Mouse (Mus musculus): ENCODE results near the gene Baat. TPM values are rescaled to one million over a fixed set of nuclear protein-coding genes. Genes with fewer than 3 reads are reported as not detected.

The Baat gene
- not detected for polyA plus RNA-seq (2014; fragmentation: Illumina TruSeq; extraction: RNeasy Lipid Tissue Mini Kit (QIAGEN cat#74804))

DNA sequence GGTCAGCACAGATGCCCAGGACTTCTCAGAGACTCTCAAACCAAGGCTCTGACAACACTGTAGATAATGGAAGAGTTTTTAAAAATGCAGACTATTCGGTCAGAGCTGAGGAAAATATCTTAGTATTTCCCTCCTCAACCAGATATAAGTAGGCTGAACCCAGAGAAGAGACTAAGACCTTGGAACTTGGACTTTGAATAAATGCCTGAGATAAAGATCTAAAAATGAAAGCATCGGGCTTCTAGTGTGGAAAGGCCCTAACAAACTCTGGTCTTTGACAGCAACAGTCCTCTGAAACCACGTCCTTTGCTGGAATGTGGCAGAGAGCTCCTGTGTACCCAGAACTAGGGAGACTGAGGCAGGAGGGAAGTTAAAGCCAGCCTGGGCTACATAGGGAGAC lies at the start of gene Baat:
Gene Baat, minus strand, starts transcription at position 172 of the 400 bp plus-strand sequence.

DNA sequence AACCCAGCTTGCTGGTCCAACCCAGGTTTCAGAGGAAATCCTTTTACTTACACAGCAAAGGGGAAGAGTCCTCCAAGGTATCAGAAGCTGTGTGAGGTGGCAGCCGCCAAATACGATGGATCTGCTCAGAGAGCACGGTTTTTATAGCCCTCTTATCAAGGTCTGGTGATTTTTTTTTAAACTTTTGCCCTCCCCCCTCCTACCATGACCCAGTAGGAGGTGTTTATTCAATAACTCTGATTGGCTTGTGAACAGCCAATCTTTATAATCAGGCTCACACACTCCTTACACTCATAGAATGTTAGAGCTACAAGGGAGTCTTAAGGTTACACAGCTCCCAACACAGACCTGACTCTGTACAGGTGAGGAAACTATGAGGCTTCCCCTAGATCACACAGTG lies 43.0 kb upstream of the Baat start, which contains the start of gene Aldob:
Gene Aldob, minus strand, starts transcription at position 164 of the 400 bp plus-strand sequence.

DNA sequence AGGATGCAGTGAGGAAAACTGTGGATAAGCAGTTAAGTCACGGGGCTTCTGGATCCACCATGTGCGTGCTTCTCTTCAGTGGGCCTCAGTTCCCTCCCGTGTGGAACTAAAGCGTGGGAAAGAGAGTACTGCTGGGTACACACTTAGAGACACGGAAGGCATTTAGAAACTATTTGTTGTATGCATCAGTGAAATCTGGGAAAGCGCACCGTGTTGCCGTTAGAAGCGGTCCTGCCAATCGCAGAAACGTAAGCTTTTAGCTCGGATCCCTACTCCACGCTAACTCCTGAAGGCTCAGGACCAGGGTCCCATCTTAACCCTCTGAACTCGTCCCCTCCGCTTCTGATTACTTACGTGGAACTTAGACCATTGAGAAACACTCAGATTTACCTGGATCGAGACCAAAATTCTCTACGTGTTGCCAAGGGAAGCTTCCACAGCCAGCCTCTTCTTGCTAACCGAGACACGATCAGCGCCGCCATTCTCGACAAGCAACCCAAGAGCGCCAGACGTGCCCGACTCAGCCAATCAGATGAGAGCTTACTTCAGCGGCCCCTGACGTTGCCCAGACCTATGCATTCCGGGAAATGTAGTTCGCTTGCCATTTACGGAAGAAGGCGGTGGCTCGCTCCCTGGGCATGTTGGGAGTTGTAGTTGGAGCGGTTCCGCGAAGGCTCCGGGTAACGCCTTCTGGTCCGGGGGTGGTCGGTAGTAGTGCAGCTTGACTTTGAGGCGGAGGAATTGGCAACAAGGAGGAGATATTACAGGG lies 14.4 kb upstream of the Baat start, which contains the start of the genes Mrpl50 and Zfp189:
Gene Mrpl50, minus strand, starts transcription at position 522 of the 769 bp plus-strand sequence.
Gene Zfp189, plus strand, starts transcription at position 605 of the 769 bp plus-strand sequence.

DNA sequence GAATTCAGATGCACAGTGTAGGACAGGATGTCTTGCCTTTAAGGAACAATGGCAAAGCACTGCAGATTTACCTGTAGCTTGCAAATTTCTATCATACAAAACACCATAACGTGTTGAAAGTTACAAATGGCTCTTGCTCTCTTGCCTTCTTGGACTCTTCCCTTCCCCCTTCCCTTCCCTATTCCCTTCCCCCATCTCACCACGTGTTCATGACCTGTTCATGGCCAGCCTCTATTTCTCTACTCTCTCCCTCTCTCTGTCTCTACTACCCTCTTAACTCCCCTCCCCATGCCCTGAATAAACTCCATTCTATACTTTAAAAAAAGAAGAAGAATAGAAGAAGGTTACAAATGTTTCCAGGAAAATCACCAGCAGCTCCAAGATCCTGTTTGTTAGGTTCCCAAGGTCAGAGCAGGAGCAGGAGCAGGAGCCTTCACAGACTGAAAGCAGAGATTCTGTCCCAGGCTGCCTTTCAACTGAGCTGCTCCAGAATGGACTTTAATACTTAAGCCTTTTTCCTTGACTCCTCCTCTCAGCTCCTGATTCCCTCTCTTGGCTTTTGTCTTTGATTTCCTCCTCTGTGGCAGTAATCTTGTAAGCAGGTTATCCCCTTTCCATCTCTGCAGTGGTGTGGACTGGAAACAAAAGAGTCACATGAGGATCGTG lies 32.8 kb downstream of the Baat start, which contains the start of gene Acnat1:
Gene Acnat1, minus strand, starts transcription at position 478 of the 666 bp plus-strand sequence.

Other genes starting within 250 kb of the Baat start
- not detected for gene Acnat2, start 98.4 kb downstream of the Baat start, polyA plus RNA-seq (2014; fragmentation: Illumina TruSeq; extraction: RNeasy Lipid Tissue Mini Kit (QIAGEN cat#74804))
- not detected for gene Acnat1, start 32.6 kb downstream of the Baat start, polyA plus RNA-seq (2014; fragmentation: Illumina TruSeq; extraction: RNeasy Lipid Tissue Mini Kit (QIAGEN cat#74804))
- gene Mrpl50, start 14.5 kb upstream of the Baat start, polyA plus RNA-seq (2014; fragmentation: Illumina TruSeq; extraction: RNeasy Lipid Tissue Mini Kit (QIAGEN cat#74804)): 100 TPM
- 28.8 TPM for gene Zfp189, start 14.6 kb upstream of the Baat start, polyA plus RNA-seq (2014; fragmentation: Illumina TruSeq; extraction: RNeasy Lipid Tissue Mini Kit (QIAGEN cat#74804))
- gene Aldob, start 43.0 kb upstream of the Baat start, polyA plus RNA-seq (2014; fragmentation: Illumina TruSeq; extraction: RNeasy Lipid Tissue Mini Kit (QIAGEN cat#74804)): 0.51 TPM
- 1.3 TPM for gene Tmem246, start 91.3 kb upstream of the Baat start, polyA plus RNA-seq (2014; fragmentation: Illumina TruSeq; extraction: RNeasy Lipid Tissue Mini Kit (QIAGEN cat#74804))
- gene Rnf20, start 125.4 kb upstream of the Baat start, polyA plus RNA-seq (2014; fragmentation: Illumina TruSeq; extraction: RNeasy Lipid Tissue Mini Kit (QIAGEN cat#74804)): 76.1 TPM
- not detected for gene Ppp3r2, start 175.5 kb upstream of the Baat start, polyA plus RNA-seq (2014; fragmentation: Illumina TruSeq; extraction: RNeasy Lipid Tissue Mini Kit (QIAGEN cat#74804))